Mouse (Mus musculus) stomach, postnatal 0 days (tissue): ENCODE measurements around the gene Rabgap1l.

Experiments used
- CTCF ChIP-seq: IDR thresholded peaks from 2 replicates; pipeline ENCODE4 v1.5.1; 2016; ENCODE audit warnings: antibody characterized with exemption, low read depth, mild to moderate bottlenecking, moderate library complexity
- EP300 ChIP-seq: optimal IDR thresholded peaks from 2 replicates; pipeline ENCODE3; 2016; ENCODE audit warnings: antibody characterized with exemption

DNA sequence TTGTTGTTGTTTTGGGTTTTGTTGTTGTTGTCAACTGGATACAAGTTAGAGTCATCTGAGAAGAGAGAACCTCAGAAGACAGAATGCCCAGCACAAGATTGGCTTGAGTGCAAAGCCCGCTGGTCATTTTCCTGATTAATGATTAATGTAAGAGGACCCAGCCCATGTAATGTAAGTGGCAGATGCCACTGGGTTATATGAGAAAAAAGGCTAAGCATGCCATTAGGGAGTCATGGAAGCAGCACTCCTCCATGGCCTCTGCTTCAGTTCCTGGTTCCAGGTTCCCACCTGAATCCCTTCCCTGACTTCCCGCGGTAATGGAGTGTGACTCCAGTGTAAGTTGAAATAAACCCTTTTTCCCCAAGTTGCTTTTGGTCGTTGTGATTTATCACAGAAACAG lies 480.4 kb downstream of the Rabgap1l start:
- no peak for TF ChIP-seq CTCF
- TF ChIP-seq EP300 = no peak
